Mouse (Mus musculus) C2C12 (cell line): Measurements from ENCODE around the gene Creb3l1.

ENCODE experiments used
- CEBPB ChIP-seq: IDR thresholded peaks from one replicate; pipeline ENCODE4 v1.6.1; 2011; ENCODE audit warnings: low read depth, mild to moderate bottlenecking, control low read depth, moderate library complexity
- CTCF ChIP-seq: IDR thresholded peaks from one replicate; pipeline ENCODE4 v1.5.1; 2011; ENCODE audit not compliant: control insufficient read depth, insufficient read depth, insufficient read length
- FOSL1 ChIP-seq: IDR thresholded peaks from one replicate; pipeline ENCODE4 v1.8.0; 2011; ENCODE audit warnings: mild to moderate bottlenecking, low read length; ENCODE audit not compliant: poor library complexity, insufficient read depth, severe bottlenecking
- MAX ChIP-seq: IDR thresholded peaks from one replicate; pipeline ENCODE4 v1.6.1; 2011; ENCODE audit warnings: mild to moderate bottlenecking, control low read depth
- MYOD1 ChIP-seq: IDR thresholded peaks from one replicate; pipeline ENCODE4 v1.6.1; 2011; ENCODE audit warnings: low read depth; ENCODE audit not compliant: control insufficient read depth, insufficient read length
- MYOG ChIP-seq: IDR thresholded peaks from one replicate; pipeline ENCODE4 v1.6.1; 2011; ENCODE audit not compliant: control insufficient read depth, insufficient read length; ENCODE audit errors: extremely low read depth
- USF1 ChIP-seq: IDR thresholded peaks from one replicate; pipeline ENCODE4 v1.6.1; 2011; ENCODE audit warnings: low read depth, mild to moderate bottlenecking, control low read depth, moderate library complexity

DNA sequence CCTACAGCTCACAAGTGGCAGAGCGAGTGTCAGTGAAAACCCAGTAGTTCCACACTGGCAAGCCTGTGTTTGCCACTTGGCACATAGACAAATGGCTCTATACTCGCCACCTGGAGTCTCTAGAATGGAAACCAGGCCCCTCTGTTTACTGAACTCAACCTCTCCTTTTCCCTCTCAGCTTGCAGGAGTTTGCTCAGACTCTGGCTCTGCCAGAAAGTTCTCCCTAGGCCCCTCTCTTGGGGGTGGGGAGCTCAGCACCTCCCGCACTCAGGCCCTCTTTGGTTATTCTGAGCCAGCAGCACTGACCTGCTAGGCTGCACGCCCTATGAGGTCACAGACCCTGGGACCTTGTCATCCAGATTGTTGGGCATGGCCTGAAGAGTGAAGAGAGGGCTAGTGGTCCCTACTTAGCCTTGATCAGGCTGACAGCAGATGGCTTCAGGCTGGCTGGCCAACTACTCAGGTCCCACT lies 69.1 kb downstream of the Creb3l1 start:
- TF ChIP-seq CTCF, result no peak
- TF ChIP-seq MYOD1, result no peak
- no peak for TF ChIP-seq MYOG
- no peak for TF ChIP-seq USF1
- no peak for TF ChIP-seq MAX
- TF ChIP-seq CEBPB, result no peak
- no peak for TF ChIP-seq FOSL1
